Mouse (Mus musculus): Measurements from ENCODE around the gene Mtif3.
"Not testable (repeated sequence)": the region's sequence is repeated elsewhere in the genome, so short reads cannot be mapped to it uniquely, and the experiment has no call there.

- not testable (repeated sequence) for TF ChIP-seq CTCF, EP300 (IDR thresholded peaks at IDR 0.05; ENCODE audit: low read depth)
Observed at GRCm38 (mm10) chr5:146941939-146942338, 21.7 kb downstream of the Mtif3 start.
